Mouse (Mus musculus) hindbrain, embryonic 12.5 days (tissue): ENCODE data around the gene Defa31. TPM values are rescaled to one million over a fixed set of nuclear protein-coding genes. Genes with fewer than 3 reads are reported as not detected.
"Not testable (repeated sequence)": the region's sequence is repeated elsewhere in the genome, so short reads cannot be mapped to it uniquely, and the experiment has no call there.

Experiments
- ATAC-seq: fragments of 200-750 bp; cut with Nextera tagmentation; 2 replicates; pipeline ENCODE4 v1.8.0; 2017; ENCODE audit warnings: moderate TSS enrichment; ENCODE audit not compliant: low FRiP score
- H3K27ac ChIP-seq: fragments of 300-500 bp; sonication (generic); 2 replicates; pipeline ENCODE4 v1.5.1; 2016; ENCODE audit warnings: mild to moderate bottlenecking
- H3K27me3 ChIP-seq: fragments of 300-500 bp; sonication (generic); 2 replicates; pipeline ENCODE4 v1.6.1; 2016; ENCODE audit warnings: mild to moderate bottlenecking
- H3K36me3 ChIP-seq: fragments of 300-500 bp; sonication (generic); 2 replicates; pipeline ENCODE4 v1.6.1; 2016; ENCODE audit warnings: mild to moderate bottlenecking
- H3K4me1 ChIP-seq: fragments of 300-500 bp; sonication (generic); 2 replicates; pipeline ENCODE4 v1.6.1; 2016
- H3K4me2 ChIP-seq: fragments of 300-500 bp; sonication (generic); replicated peaks from 2 replicates; pipeline ENCODE4 v1.6.1; 2016; ENCODE audit warnings: mild to moderate bottlenecking
- H3K4me3 ChIP-seq: fragments of 300-500 bp; sonication (generic); 2 replicates; pipeline ENCODE4 v1.5.1; 2016; ENCODE audit warnings: mild to moderate bottlenecking
- H3K9ac ChIP-seq: fragments of 300-500 bp; sonication (generic); 2 replicates; pipeline ENCODE4 v1.6.1; 2016; ENCODE audit warnings: mild to moderate bottlenecking, moderate library complexity
- H3K9me3 ChIP-seq: fragments of 300-500 bp; sonication (generic); replicated peaks from 2 replicates; pipeline ENCODE4 v1.6.1; 2016; ENCODE audit warnings: mild to moderate bottlenecking
- WGBS: fragments of 180-500 bp; shearing (Covaris S2); methylation state at CpG from one replicate; pipeline ENCODE4 v1.1.7; 2016; 5-methylcytosine and 5-hydroxymethylcytosine counted together
- polyA plus RNA-seq: library from polyadenylated mRNA; unstranded; fragments of >200 nt; fragmentation: Nextera tagmentation; extraction: Ambion mirVana; gene quantifications from 2 replicates; pipeline ENCODE4 v1.2.1, GENCODE M21; 2016

Gene Defa31
- polyA plus RNA-seq = not detected in 2 replicates

DNA sequence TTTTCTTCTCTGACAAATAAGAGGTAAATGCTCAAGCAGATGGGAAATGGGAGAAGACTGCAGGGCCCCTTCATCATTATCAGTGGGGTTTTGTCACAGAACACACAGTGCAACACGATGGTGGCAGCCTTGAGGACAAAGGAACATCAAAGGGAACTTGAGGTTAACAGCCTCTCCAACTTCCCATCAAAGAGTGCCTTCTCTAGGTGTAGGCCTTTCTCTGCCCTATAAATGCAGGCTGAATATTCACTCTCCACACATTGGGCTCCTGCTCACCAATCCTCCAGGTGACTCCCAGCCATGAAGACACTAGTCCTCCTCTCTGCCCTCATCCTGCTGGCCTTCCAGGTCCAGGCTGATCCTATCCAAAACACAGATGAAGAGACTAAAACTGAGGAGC lies at the start of gene Defa31:
TSS of gene Defa31 (plus strand) at position 301 of the 400 bp plus-strand sequence.
- not testable (repeated sequence) for H3K4me3 ChIP-seq, H3K9ac ChIP-seq, H3K27ac ChIP-seq, H3K9me3 ChIP-seq, ATAC-seq, H3K4me1 ChIP-seq, H3K4me2 ChIP-seq, H3K36me3 ChIP-seq, H3K27me3 ChIP-seq
- no CpG with 5 or more reads among the region's 1 CpGs for WGBS

DNA sequence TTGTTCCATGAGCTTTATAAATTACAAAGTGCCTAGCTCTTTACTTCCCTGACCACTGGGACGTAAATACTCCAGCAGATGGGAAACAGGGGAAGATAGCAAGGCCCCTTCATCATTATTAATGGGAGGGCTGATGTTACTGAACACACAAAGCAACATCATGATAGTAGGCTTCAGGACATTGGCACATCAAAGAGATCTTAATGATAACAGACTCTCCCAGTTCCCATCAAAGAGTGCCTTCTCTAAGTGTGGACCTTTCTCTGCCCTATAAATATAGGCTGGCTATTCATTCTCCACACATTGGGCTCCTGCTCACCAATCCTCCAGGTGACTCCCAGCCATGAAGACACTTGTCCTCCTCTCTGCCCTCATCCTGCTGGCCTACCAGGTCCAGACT lies 29.4 kb upstream of the Defa31 start, which contains the start of gene Defa22:
TSS of gene Defa22 (plus strand) at position 301 of the 400 bp plus-strand sequence.
- not testable (repeated sequence) for H3K9me3 ChIP-seq, H3K4me3 ChIP-seq, ATAC-seq, H3K4me1 ChIP-seq, H3K27me3 ChIP-seq, H3K36me3 ChIP-seq, H3K9ac ChIP-seq, H3K27ac ChIP-seq, H3K4me2 ChIP-seq
- WGBS = no CpG with 5 or more reads among the region's 1 CpGs

GRCm38 (mm10) chr8:21201261-21201660 lies 9.8 kb downstream of the Defa31 start, which contains the start of gene Gm15293:
TSS of gene Gm15293 (plus strand) at chr8:21201561.
- H3K27ac ChIP-seq, H3K4me3 ChIP-seq, H3K9me3 ChIP-seq, ATAC-seq, H3K9ac ChIP-seq, H3K36me3 ChIP-seq, H3K4me2 ChIP-seq, H3K27me3 ChIP-seq, H3K4me1 ChIP-seq: not testable (repeated sequence)
- no CpG with 5 or more reads among the region's 1 CpGs for WGBS

Other genes with a start within 250 kb of the Defa31 start
- not detected in 2 replicates for gene AY761185, start 246.9 kb upstream of the Defa31 start, polyA plus RNA-seq
- gene Defa21, start 166.1 kb upstream of the Defa31 start, polyA plus RNA-seq = not detected in 2 replicates
- gene Defa23, start 136.6 kb upstream of the Defa31 start, polyA plus RNA-seq = not detected in 2 replicates
- gene Defa35, start 126.6 kb upstream of the Defa31 start, polyA plus RNA-seq = not detected in 2 replicates
- not detected in 2 replicates for gene Defa25, start 107.2 kb upstream of the Defa31 start, polyA plus RNA-seq
- not detected in 2 replicates for gene Gm14851, start 95.6 kb upstream of the Defa31 start, polyA plus RNA-seq
- not detected in 2 replicates for gene Defa30, start 57.0 kb upstream of the Defa31 start, polyA plus RNA-seq
- not detected in 2 replicates for gene Defa22, start 29.3 kb upstream of the Defa31 start, polyA plus RNA-seq
- gene Gm15293, start 9.9 kb downstream of the Defa31 start, polyA plus RNA-seq = not detected in 2 replicates
- gene Gm15292, start 58.1 kb downstream of the Defa31 start, polyA plus RNA-seq = not detected in 2 replicates
- gene Defa27, start 123.9 kb downstream of the Defa31 start, polyA plus RNA-seq = not detected in 2 replicates
- gene Defa29, start 135.4 kb downstream of the Defa31 start, polyA plus RNA-seq = not detected in 2 replicates
- gene Defa2, start 186.9 kb downstream of the Defa31 start, polyA plus RNA-seq = not detected in 2 replicates
- gene Defa33, start 200.2 kb downstream of the Defa31 start, polyA plus RNA-seq = not detected in 2 replicates
- gene Defa36, start 235.8 kb downstream of the Defa31 start, polyA plus RNA-seq = not detected in 2 replicates